Mouse (Mus musculus) kidney, embryonic 14.5 days (tissue): ENCODE data around the gene Smarca4. TPM values are rescaled to one million over a fixed set of nuclear protein-coding genes. Genes with fewer than 3 reads are reported as not detected.

Source experiments
- ATAC-seq: fragments of 200-750 bp; cut with Nextera tagmentation; 2 replicates; pipeline ENCODE4 v1.8.0; 2017; ENCODE audit warnings: moderate number of reproducible peaks, mild to moderate bottlenecking, moderate TSS enrichment, moderate library complexity; ENCODE audit not compliant: low FRiP score, low TSS enrichment
- H3K27ac ChIP-seq: fragments of 300-500 bp; sonication (generic); 2 replicates; pipeline ENCODE4 v1.5.1; 2014; ENCODE audit warnings: low read depth, mild to moderate bottlenecking, low read length, moderate library complexity, mixed read lengths
- H3K27me3 ChIP-seq: fragments of 300-500 bp; sonication (generic); 2 replicates; pipeline ENCODE4 v1.6.1; 2014; ENCODE audit warnings: mild to moderate bottlenecking, low read length; ENCODE audit not compliant: control insufficient read depth, insufficient read depth
- H3K36me3 ChIP-seq: fragments of 300-500 bp; sonication (generic); 2 replicates; pipeline ENCODE4 v1.6.1; 2014; ENCODE audit warnings: low read length, mixed read lengths; ENCODE audit not compliant: control insufficient read depth, insufficient read depth
- H3K4me1 ChIP-seq: fragments of 300-500 bp; sonication (generic); 2 replicates; pipeline ENCODE4 v1.6.1; 2014; ENCODE audit warnings: low read length, mixed read lengths; ENCODE audit not compliant: control insufficient read depth, insufficient read depth
- H3K4me2 ChIP-seq: fragments of 300-500 bp; sonication (generic); replicated peaks from 2 replicates; pipeline ENCODE4 v1.6.1; 2014; ENCODE audit warnings: low read depth, mild to moderate bottlenecking, low read length
- H3K4me3 ChIP-seq: fragments of 300-500 bp; sonication (generic); 2 replicates; pipeline ENCODE4 v1.5.1; 2014; ENCODE audit warnings: mild to moderate bottlenecking, low read length
- H3K9ac ChIP-seq: fragments of 300-500 bp; sonication (generic); 2 replicates; pipeline ENCODE4 v1.6.1; 2014; ENCODE audit warnings: low read depth, mild to moderate bottlenecking, low read length, moderate library complexity
- H3K9me3 ChIP-seq: fragments of 300-500 bp; sonication (generic); 2 replicates; pipeline ENCODE4 v1.6.1; 2016; ENCODE audit warnings: low read length; ENCODE audit not compliant: control insufficient read depth
- WGBS: fragments of 180-500 bp; shearing (Covaris S2); extraction: QIAGEN DNeasy Blood & Tissue Kit; methylation state at CpG from one replicate; pipeline ENCODE4 v1.1.7; 2014; 5-methylcytosine and 5-hydroxymethylcytosine counted together
- polyA plus RNA-seq: library from polyadenylated mRNA; unstranded; fragments of >200 nt; fragmentation: Nextera tagmentation; extraction: Ambion mirVana; gene quantifications from 2 replicates; pipeline ENCODE4 v1.2.1, GENCODE M21; 2014

Gene Smarca4
- polyA plus RNA-seq, 1 experiment from 2014 or later: 125 TPM

GRCm38 (mm10) chr9:21594838-21595237 lies 21.1 kb upstream of the Smarca4 start:
- Histone ChIP-seq H3K36me3 (peaks cover 17% of the 10 kb centered on the region; the same call in 1 of the 2 replicates), H3K4me3 (no peak overlapping the region; the same call in 1 of the 2 replicates), H3K4me2 (no peak overlapping the region), H3K27ac (no peak overlapping the region), H3K9ac (no peak overlapping the region), H3K27me3 (no peaks in the 10 kb centered on the region), H3K9me3 (no peaks in the 10 kb centered on the region), H3K4me1 (peaks cover 18% of the 10 kb centered on the region)
- no peak for ATAC-seq
- WGBS: 77% methylated on average over 2 of the region's 2 CpGs

- Histone ChIP-seq H3K4me2 (no peak overlapping the region), H3K4me1 (peaks cover 11% of the 10 kb centered on the region; the same call in 1 of the 2 replicates), H3K4me3 (no peak overlapping the region), H3K9ac (no peak overlapping the region), H3K9me3 (no peaks in the 10 kb centered on the region), H3K27me3 (no peaks in the 10 kb centered on the region), H3K36me3 (peaks cover 8% of the 10 kb centered on the region; the same call in 1 of the 2 replicates), H3K27ac (no peak overlapping the region)
- no peak for ATAC-seq
- WGBS: 49% methylated on average over 2 of the region's 2 CpGs
Observed at GRCm38 (mm10) chr9:21598198-21598597, 17.8 kb upstream of the Smarca4 start.

DNA sequence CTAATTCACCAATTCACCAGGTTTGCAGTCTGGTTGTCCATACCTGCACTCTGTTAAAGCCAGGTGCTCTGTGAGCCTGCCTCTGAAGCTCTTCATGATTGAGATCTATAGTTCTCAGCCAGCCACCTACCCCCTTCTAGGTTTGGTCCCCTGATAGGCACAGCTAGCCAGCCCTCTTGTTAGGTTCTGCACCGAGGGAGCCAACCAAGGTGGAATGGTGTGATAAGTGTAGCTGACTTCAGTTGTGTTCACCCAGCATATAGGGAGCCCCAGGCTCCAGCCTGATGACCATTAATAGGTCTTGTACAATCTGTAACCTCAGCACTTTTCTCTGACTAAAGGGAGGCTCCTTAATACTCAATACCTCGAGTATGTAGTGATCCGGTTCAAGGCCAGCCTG lies 15.8 kb upstream of the Smarca4 start:
- ATAC-seq: no peak
- no peak overlapping the region for H3K27ac ChIP-seq
- H3K9me3 ChIP-seq: no peaks in the 10 kb centered on the region
- 86% methylated on average over 3 of the region's 3 CpGs for WGBS
- H3K4me3 ChIP-seq: no peak overlapping the region
- no peak overlapping the region for H3K9ac ChIP-seq
- no peaks in the 10 kb centered on the region for H3K4me1 ChIP-seq
- H3K4me2 ChIP-seq: no peak overlapping the region
- H3K27me3 ChIP-seq: no peaks in the 10 kb centered on the region
- H3K36me3 ChIP-seq: peaks cover 2% of the 10 kb centered on the region; the same call in 1 of the 2 replicates

- 89% methylated on average over 2 of the region's 2 CpGs for WGBS
- no peaks in the 10 kb centered on the region for H3K4me1 ChIP-seq
- no peak for ATAC-seq
- H3K4me2 ChIP-seq: no peak overlapping the region
- no peak overlapping the region for H3K9ac ChIP-seq
- no peaks in the 10 kb centered on the region for H3K27me3 ChIP-seq
- H3K36me3 ChIP-seq: no peaks in the 10 kb centered on the region; the same call in 1 of the 2 replicates
- no peaks in the 10 kb centered on the region for H3K9me3 ChIP-seq
- H3K27ac ChIP-seq: no peak overlapping the region
- no peak overlapping the region for H3K4me3 ChIP-seq
Observed at GRCm38 (mm10) chr9:21601073-21601472, 14.9 kb upstream of the Smarca4 start.

- no peak overlapping the region for H3K9ac ChIP-seq
- H3K36me3 ChIP-seq: no peaks in the 10 kb centered on the region
- WGBS: 47% methylated on average over 10 of the region's 10 CpGs
- peak; percentile 77 for ATAC-seq
- H3K4me3 ChIP-seq: no peak overlapping the region
- H3K9me3 ChIP-seq: no peaks in the 10 kb centered on the region
- H3K4me2 ChIP-seq: no peak overlapping the region
- no peaks in the 10 kb centered on the region for H3K4me1 ChIP-seq
- H3K27me3 ChIP-seq: no peaks in the 10 kb centered on the region
- no peak overlapping the region for H3K27ac ChIP-seq
Observed at GRCm38 (mm10) chr9:21601722-21602399, 14.1 kb upstream of the Smarca4 start.

GRCm38 (mm10) chr9:21604119-21604518 lies 11.8 kb upstream of the Smarca4 start:
- H3K9me3 ChIP-seq: no peaks in the 10 kb centered on the region
- no peak overlapping the region for H3K4me3 ChIP-seq
- H3K4me2 ChIP-seq: no peak overlapping the region
- no peak for ATAC-seq
- 77% methylated on average over 5 of the region's 5 CpGs for WGBS
- no peaks in the 10 kb centered on the region for H3K36me3 ChIP-seq
- H3K27ac ChIP-seq: no peak overlapping the region
- H3K4me1 ChIP-seq: no peaks in the 10 kb centered on the region
- no peaks in the 10 kb centered on the region for H3K27me3 ChIP-seq
- H3K9ac ChIP-seq: no peak overlapping the region

- no peak for ATAC-seq
- WGBS: 76% methylated on average over 5 of the region's 5 CpGs
- Histone ChIP-seq H3K4me2 (no peak overlapping the region), H3K4me3 (no peak overlapping the region), H3K36me3 (no peaks in the 10 kb centered on the region), H3K27me3 (no peaks in the 10 kb centered on the region), H3K9me3 (no peaks in the 10 kb centered on the region), H3K27ac (no peak overlapping the region), H3K4me1 (no peaks in the 10 kb centered on the region), H3K9ac (no peak overlapping the region)
Observed at GRCm38 (mm10) chr9:21605865-21606264, 10.1 kb upstream of the Smarca4 start.

GRCm38 (mm10) chr9:21606648-21607047 lies 9.3 kb upstream of the Smarca4 start:
- WGBS: 100% methylated on average over 1 of the region's 1 CpGs
- H3K4me3 ChIP-seq: no peak overlapping the region
- H3K36me3 ChIP-seq: no peaks in the 10 kb centered on the region
- no peak overlapping the region for H3K4me2 ChIP-seq
- no peak overlapping the region for H3K27ac ChIP-seq
- ATAC-seq: no peak
- H3K4me1 ChIP-seq: no peaks in the 10 kb centered on the region
- H3K27me3 ChIP-seq: no peaks in the 10 kb centered on the region
- H3K9ac ChIP-seq: no peak overlapping the region
- no peaks in the 10 kb centered on the region for H3K9me3 ChIP-seq

DNA sequence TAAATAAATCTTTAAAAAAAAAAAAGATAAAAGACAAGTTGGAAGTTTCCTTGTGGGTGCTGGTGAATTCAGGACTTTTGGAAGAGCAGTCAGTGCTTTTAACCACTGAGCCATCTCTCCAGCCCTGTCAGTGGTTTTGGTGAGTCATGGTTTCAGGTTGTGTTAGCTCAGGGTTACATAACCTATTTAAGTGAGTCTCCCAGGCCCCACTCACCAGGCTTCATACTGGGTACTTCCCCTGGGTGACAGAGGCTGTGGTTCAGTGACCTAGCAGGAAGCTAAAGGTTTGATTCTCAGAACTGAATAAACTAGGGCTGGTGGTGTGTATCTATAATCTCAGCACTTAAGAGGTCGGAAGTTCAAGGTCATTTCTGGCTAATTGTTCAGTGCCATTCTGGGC lies 6.1 kb upstream of the Smarca4 start:
- Histone ChIP-seq H3K27ac (no peak overlapping the region), H3K9ac (no peak overlapping the region), H3K4me3 (no peak overlapping the region), H3K4me1 (no peaks in the 10 kb centered on the region), H3K9me3 (no peaks in the 10 kb centered on the region), H3K36me3 (no peaks in the 10 kb centered on the region), H3K27me3 (no peaks in the 10 kb centered on the region), H3K4me2 (no peak overlapping the region)
- WGBS: 83% methylated on average over 1 of the region's 1 CpGs
- ATAC-seq: no peak
